Mouse (Mus musculus) bone marrow, adult 2 months (tissue): Measurements from ENCODE around the gene Tex36.

Source experiments
- CTCF ChIP-seq: fragments of 200-500 bp; IDR thresholded peaks from 2 replicates; pipeline ENCODE4 v1.5.1; 2011; ENCODE audit warnings: low read length, control low read depth; ENCODE audit not compliant: control insufficient read depth, insufficient read depth
- POLR2A ChIP-seq: fragments of 200-500 bp; IDR thresholded peaks from 2 replicates; pipeline ENCODE4 v1.6.1; 2011; ENCODE audit warnings: low read depth, mild to moderate bottlenecking, control low read depth, low read length, borderline replicate concordance; ENCODE audit not compliant: control insufficient read depth

GRCm38 (mm10) chr7:133548434-133548833 is 53.5 kb downstream of the Tex36 start:
- TF ChIP-seq POLR2A, result no peak
- TF ChIP-seq CTCF, result no peak
